ENCODE assay signal across 8 mouse cellular contexts in the genomic region with DNA sequence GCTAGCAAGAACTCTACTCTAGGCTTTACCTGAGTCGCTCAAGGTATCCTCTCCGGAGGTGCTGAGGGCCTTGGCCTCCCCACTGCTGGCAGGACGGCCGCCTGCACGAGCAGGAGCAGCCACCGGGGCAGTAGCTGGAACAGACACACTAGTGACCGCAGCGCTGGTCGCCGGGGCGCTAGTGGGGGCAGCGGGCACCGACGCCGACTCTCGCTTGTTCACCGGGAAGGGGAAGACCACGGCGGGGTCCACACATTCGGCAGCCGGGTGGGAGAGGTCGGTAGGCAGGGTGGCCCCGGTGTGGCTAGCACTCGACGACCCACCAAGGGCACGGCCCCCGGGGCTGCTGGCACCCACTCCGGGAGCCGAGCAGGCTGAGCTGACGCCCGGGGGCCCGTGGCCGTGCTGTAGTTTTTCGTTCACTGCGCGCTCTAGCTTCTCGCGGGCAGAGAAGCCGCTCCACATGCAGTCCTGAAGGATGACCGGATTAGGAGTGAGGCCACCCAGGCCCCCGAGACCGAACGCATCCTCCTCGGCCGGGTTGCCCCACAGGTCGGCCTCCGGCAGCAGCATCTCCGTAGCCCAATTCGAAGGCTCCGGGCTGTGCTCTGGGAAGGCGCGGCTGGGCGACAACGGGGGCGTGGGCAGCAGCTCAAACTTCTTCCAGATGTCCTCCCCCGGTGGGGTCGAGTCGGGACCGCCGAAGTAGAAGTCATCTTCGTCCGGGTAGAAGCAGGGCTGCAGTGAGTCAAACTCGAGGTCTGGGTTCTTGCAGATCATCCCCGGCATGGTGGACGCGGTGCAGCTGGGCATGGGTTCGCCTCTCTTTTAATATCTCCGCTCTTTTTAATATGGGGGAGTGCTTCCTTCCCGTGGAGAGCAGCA. TPM values are rescaled to one million over a fixed set of nuclear protein-coding genes. Genes with fewer than 3 reads are reported as not detected.
DNase-seq lines count a peak whose midpoint lies in the region; ATAC-seq lines count a peak whose summit lies in the region.

No protein-coding gene starts in this region.

- peak overlapping the region; percentile 90 for H3K4me3 ChIP-seq in forebrain, embryonic 14.5 days (ENCODE audit: low read depth, low read length)
- H3K4me3 ChIP-seq in hindbrain, embryonic 10.5 days, result peak overlapping the region; percentile 98
- H3K4me3 ChIP-seq in midbrain, embryonic 10.5 days, result peak overlapping the region; percentile 94
- peak overlapping the region; percentile 75 for H3K4me3 ChIP-seq in stomach, embryonic 14.5 days (ENCODE audit: low read depth, low read length)

- WGBS in forebrain, embryonic 14.5 days, result under 1% methylated on average over 69 of the region's 69 CpGs
- WGBS in hindbrain, embryonic 10.5 days, result under 1% methylated on average over 69 of the region's 69 CpGs
- under 1% methylated on average over 69 of the region's 69 CpGs for WGBS in midbrain, embryonic 10.5 days
- WGBS in stomach, embryonic 14.5 days, result under 1% methylated on average over 68 of the region's 69 CpGs

- H3K4me1 ChIP-seq in forebrain, embryonic 14.5 days (ENCODE audit: control insufficient read depth, insufficient read depth, low read length), result peaks cover 6% of the 10 kb centered on the region; the same call in 1 of the 2 replicates
- H3K4me1 ChIP-seq in hindbrain, embryonic 10.5 days (replicated peaks), result peaks cover 34% of the 10 kb centered on the region
- H3K4me1 ChIP-seq in midbrain, embryonic 10.5 days, result peaks cover 34% of the 10 kb centered on the region
- peaks cover 16% of the 10 kb centered on the region; the same call in 1 of the 2 replicates for H3K4me1 ChIP-seq in stomach, embryonic 14.5 days (ENCODE audit: control insufficient read depth, insufficient read depth, low read length)

- H3K36me3 ChIP-seq in forebrain, embryonic 14.5 days (ENCODE audit: control insufficient read depth, insufficient read depth, low read length), result peaks cover 38% of the 10 kb centered on the region
- peaks cover 56% of the 10 kb centered on the region for H3K36me3 ChIP-seq in hindbrain, embryonic 10.5 days
- peaks cover 53% of the 10 kb centered on the region for H3K36me3 ChIP-seq in midbrain, embryonic 10.5 days
- peaks cover 13% of the 10 kb centered on the region for H3K36me3 ChIP-seq in stomach, embryonic 14.5 days (ENCODE audit: control insufficient read depth, insufficient read depth, low read length)

- ATAC-seq in forebrain, embryonic 14.5 days, result no peak
- no peak for ATAC-seq in stomach, embryonic 14.5 days (ENCODE audit: insufficient number of reproducible peaks, insufficient read depth, low FRiP score, low read depth)
- no peak for ATAC-seq in granulocyte monocyte progenitor cell, adult 5-6 weeks (replicated peaks; ENCODE audit: poor library complexity, severe bottlenecking)

- DNase-seq in B cell, adult 2 months, result peak; percentile 13 to 24
- peak; percentile 54 for DNase-seq in adrenal gland, adult 2 months
- no peak for DNase-seq in forebrain, embryonic 14.5 days (ENCODE audit: low spot score)
- peak; percentile 62 for DNase-seq in hindbrain, embryonic 10.5 days (ENCODE audit: low spot score)
- peak; percentile 12 to 27 for DNase-seq in layer of hippocampus, postnatal 25 days (ENCODE audit: extremely low spot score in 1 of 2, low spot score in 1 of 2)
- DNase-seq in midbrain, embryonic 10.5 days (ENCODE audit: low spot score), result peak; percentile 70

- H3K4me2 ChIP-seq in forebrain, embryonic 14.5 days (ENCODE audit: low read length), result peak overlapping the region; percentile 90
- peak overlapping the region; percentile 96 for H3K4me2 ChIP-seq in stomach, embryonic 14.5 days (replicated peaks; ENCODE audit: low read depth, low read length)

- H3K27me3 ChIP-seq in forebrain, embryonic 14.5 days (replicated peaks; ENCODE audit: control insufficient read depth, insufficient read depth, low read length), result no peaks in the 10 kb centered on the region
- peaks cover 11% of the 10 kb centered on the region for H3K27me3 ChIP-seq in hindbrain, embryonic 10.5 days (ENCODE audit: insufficient read depth, poor library complexity, severe bottlenecking)
- peaks cover 18% of the 10 kb centered on the region for H3K27me3 ChIP-seq in midbrain, embryonic 10.5 days (ENCODE audit: low read depth, poor library complexity, severe bottlenecking)
- no peaks in the 10 kb centered on the region for H3K27me3 ChIP-seq in stomach, embryonic 14.5 days (ENCODE audit: control insufficient read depth, insufficient read depth, low read length)

- no peaks in the 10 kb centered on the region for H3K9me3 ChIP-seq in forebrain, embryonic 14.5 days (replicated peaks; ENCODE audit: control insufficient read depth, low read length)
- H3K9me3 ChIP-seq in hindbrain, embryonic 10.5 days, result no peaks in the 10 kb centered on the region
- no peaks in the 10 kb centered on the region for H3K9me3 ChIP-seq in midbrain, embryonic 10.5 days (replicated peaks)
- H3K9me3 ChIP-seq in stomach, embryonic 14.5 days (ENCODE audit: control insufficient read depth, low read depth, low read length), result no peaks in the 10 kb centered on the region

- H3K27ac ChIP-seq in forebrain, embryonic 14.5 days (ENCODE audit: low read depth, low read length), result peak overlapping the region; percentile 99
- H3K27ac ChIP-seq in hindbrain, embryonic 10.5 days, result peak overlapping the region; percentile 98
- peak overlapping the region; percentile 96 for H3K27ac ChIP-seq in midbrain, embryonic 10.5 days (replicated peaks)
- H3K27ac ChIP-seq in stomach, embryonic 14.5 days (ENCODE audit: low read length), result peak overlapping the region; percentile 86

- peak overlapping the region; percentile 98 for H3K9ac ChIP-seq in forebrain, embryonic 14.5 days (ENCODE audit: low read length)
- peak overlapping the region; percentile 76 for H3K9ac ChIP-seq in stomach, embryonic 14.5 days (replicated peaks; ENCODE audit: low read depth, low read length)

RNA-seq across cellular contexts. Expression of gene Mycn, which starts 1.9 kb away (rescaled TPM):
- total RNA-seq in adrenal gland, adult 2 months (2021), result 1 to 10 TPM; 6.1 to 9.6 TPM
- polyA plus RNA-seq in adrenal gland, adult 2 months (2012; rRNA removed), result 3.8 and 5.8 TPM in 2 replicates
- polyA plus RNA-seq in forebrain, embryonic 14.5 days (2014; fragmentation: Nextera tagmentation; extraction: Ambion mirVana), result 103 and 132 TPM in 2 replicates
- polyA plus RNA-seq in hindbrain, embryonic 10.5 days (2016; fragmentation: Nextera tagmentation; extraction: Ambion mirVana), result 128 and 150 TPM in 2 replicates
- 10 to 100 TPM; 12.2 to 14.1 TPM for total RNA-seq in layer of hippocampus, postnatal 25 days (2021)
- polyA plus RNA-seq in midbrain, embryonic 10.5 days (2016; fragmentation: Nextera tagmentation; extraction: Ambion mirVana), result 119 and 141 TPM in 2 replicates
- polyA plus RNA-seq in stomach, embryonic 14.5 days (2014; fragmentation: Nextera tagmentation; extraction: Ambion mirVana), result 47.6 and 47.9 TPM in 2 replicates
- not detected in 2 replicates for total RNA-seq in granulocyte monocyte progenitor cell, adult 5-6 weeks (2014; fragmentation: Nextera tagmentation)
- total RNA-seq in granulocyte monocyte progenitor cell, adult 5-6 weeks (2017), result 0.26 TPM in 1 of 2 replicates, not detected in the other
